Mouse (Mus musculus): ENCODE measurements around the gene Wdr26.

- TF ChIP-seq CTCF (IDR thresholded peaks at IDR 0.05; ENCODE audit: low read depth, low read length) (no peak), POLR2A (IDR thresholded peaks at IDR 0.05; ENCODE audit: extremely low read depth, insufficient read depth, low read length) (no peak)
Observed at GRCm38 (mm10) chr1:181247175-181247574, 35.4 kb upstream of the Wdr26 start.

All from liver, adult 2 months (tissue).